Mouse (Mus musculus) retina, embryonic 14.5 days (tissue): ENCODE results near the gene Cldn14.

Experiments used
- DNase-seq: peaks from one replicate; pipeline ENCODE4 v3.0.0-alpha.2; 2015; ENCODE audit warnings: low spot score

Gene Cldn14

DNA sequence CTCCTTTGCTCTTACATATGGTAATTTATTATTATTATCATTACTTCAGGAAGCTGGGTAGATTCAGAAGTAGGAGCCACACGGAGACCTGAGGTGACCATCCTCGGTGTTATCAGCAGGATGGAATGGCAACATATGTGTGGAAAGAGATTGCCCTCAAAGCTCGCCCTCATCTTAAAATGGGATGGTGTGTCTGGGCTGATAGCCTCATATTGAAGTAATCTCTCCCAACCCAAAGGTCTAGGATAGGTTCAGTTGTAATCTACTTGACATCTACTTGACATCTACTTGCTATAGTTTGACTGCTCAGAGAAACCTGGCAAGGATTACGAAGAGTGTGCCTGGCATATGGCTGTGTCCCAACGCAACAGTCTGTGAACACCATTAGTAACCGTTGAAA is 64.3 kb downstream of the Cldn14 start:
- DNase-seq: no peak

DNA sequence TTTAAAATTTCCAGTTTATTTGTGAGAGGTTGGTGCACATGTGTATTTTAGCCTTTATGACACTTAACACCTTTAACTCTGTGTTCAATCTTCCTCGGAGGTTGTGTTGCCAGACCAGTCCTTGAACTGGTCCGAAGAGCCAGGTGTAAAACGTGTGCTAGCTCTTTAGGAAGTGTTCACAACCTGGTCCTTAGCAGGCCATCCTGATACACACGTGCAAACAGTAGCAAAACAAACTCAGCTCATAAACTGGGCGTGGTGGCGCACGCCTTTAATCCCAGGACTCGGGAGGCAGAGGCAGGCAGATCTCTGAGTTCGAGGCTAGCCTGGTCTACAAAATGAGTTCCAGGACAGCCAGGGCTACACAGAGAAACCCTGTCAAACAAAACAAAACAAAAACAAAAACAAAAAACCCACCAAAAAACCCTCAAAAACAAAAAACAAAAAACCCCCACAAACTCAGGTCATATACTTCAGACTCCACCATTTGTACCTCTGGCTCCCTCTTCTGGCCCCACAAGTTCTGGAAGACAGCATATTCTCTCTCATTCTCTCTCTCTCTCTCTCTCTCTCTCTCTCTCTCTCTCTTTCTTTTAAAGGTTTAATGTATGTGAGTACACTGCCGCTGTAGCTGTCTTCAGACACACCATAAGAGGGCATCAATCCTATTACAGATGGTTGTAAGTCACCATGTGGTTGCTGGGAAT is 65.7 kb downstream of the Cldn14 start:
- no peak for DNase-seq

DNA sequence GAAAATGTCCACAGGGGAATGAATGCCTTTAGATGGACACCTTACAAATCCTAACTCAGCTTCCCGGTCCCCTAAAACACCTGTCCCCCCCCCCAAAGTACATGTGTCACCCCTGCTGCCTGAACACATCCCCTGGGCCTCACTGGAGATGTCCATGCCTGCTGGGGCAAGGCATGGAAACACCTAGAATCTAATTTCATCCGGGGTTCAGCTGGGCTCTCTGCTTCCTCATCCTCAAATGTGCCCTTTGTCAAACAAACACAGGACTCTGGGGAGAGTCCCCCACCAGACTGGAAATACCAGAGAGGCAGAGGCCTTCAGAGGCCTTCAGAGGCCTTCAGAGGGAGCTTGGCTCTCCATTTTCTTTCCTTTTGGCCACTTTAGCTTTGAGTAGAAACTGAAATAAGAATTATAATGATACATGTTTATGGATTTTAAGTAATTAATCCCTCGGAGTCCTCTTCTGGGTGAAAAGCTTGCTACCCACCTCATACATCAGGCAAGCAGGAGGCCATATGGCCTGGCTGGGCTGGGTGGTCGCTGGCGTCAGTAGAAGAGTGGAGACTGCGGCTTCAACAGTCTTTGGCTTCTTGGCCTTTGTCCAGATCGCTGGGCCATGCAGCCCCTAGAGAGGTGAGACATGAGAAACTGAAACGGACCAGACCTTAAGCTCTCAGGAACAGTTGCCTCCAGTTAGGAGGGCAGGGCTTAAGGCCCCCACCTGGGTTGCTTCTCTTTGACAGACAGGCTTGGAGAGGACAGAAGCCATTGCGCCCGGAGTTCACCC is 66.7 kb downstream of the Cldn14 start:
- no peak for DNase-seq

DNA sequence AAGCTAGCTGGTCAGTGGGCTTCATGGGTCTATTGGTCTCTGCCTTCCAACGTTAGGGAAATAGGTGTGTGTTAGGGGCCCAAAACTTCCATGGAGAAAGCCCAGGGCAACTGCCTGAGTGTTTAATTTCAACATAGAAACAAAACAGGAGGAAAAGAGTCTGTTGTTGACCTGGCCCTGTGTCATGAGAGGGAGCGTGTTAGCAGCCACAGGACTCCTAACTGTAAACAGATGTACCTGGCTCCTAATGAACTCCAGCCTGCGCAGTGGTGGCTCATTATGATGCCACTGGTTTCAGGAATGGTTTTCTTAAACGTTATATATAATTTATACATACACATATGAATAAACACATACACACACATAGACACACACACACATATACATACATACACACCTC is 68.7 kb downstream of the Cldn14 start:
- DNase-seq: no peak

DNA sequence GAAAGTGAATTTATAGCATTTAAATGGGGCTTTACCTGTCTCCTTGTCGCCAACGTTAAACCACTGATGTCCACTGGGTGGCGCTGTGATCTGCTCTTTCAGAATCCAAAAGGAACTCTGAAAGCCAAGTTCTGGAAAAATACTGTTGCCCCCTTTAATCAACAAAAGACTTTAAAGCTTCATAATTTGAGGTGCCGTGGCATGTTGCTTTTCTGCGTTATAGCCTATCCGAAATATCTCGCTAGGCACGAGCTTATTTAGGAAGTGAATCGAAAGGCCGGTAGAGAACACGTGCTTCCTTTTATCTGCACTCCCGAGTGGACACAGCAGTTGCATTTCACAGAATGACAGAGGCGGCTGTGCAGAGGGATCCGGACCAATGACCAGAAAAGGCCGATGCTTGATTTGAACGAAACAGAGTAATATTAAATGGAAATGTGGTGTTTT is 70.2 kb downstream of the Cldn14 start:
- DNase-seq: peak; percentile 89

DNA sequence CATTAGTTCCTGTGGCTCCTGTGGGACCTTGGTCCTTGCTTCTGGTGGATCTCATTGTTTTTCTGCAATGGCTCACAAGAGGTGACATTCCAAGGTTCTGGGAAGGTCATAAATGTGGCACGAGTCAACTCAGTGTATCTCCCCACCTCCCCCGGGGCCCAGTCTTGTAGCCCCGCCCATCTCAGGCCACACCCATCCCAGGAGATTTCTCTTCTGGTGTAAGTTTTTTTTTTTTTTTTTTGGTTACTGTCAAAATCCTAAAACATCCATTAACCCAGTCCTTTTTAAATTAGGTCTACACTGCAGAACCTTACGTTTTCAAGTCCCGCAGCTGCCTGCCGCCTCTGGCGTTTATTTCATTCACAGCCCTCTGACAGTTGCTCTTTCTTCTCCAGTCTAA is 73.6 kb downstream of the Cldn14 start:
- DNase-seq: no peak

DNA sequence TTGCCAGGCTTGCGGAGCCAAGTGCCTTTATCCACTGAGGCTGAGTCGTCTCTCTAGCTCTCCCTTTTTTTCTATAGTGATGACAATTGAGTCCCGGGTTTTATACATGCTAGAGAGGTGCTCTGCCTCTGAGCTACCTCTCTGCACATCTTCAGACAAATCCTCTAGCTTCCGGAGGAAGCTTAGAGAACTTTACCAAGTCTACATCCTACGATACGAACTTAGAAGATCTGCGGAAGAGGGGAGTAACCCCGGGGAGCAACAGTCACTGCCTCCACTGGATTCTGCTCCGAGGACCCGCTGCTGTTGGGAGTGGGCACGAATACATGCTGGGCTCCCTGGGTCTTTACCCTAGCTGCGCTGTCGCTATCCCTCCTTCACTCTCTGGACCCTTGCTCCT is 74.0 kb downstream of the Cldn14 start:
- no peak for DNase-seq

DNA sequence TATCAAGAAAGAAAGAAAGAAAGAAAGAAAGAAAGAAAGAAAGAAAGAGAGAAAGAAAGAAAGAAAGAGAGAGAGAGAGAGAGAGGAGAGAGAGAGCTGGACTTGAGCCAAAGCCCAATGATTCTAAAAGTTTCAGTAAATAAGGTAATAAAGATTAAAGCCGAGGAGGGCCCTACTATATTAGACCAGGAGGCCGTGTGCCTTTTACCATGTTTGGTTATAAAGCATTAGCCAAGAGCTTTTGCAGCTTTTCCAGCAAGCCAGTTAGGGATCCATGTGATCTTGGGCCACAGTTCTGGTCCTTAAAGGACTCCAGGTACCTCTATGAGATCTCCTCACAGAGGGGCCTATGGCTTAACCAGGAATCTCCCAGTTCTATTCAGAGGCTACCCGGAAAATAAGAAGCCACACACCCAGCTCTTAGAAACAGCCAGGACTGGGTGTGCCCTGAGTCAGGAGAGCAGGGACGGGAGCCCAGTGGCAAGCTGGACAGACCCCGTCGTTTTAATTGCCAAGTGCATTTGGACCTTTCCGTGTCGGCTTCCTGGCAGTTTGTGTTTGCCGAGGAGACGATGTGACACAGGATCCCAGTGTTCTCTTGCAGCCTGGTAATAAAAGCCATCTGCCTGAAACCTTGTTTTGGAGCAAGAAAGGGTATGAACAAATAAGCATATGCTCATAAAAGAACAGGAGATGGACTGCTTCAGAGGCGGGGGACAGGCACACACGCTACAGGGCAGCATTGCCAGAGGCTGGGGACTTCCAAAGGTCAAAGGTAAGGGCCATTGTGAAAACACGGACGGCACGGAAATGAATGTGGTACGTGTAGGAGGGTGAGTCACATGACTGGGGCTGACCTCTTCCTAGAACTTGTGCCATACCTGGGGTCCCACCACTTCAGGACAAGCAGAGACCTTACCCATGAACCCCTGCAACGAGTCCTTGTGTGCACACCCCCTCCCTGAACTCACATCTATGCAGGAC is 76.2 kb downstream of the Cldn14 start:
- no peak for DNase-seq

DNA sequence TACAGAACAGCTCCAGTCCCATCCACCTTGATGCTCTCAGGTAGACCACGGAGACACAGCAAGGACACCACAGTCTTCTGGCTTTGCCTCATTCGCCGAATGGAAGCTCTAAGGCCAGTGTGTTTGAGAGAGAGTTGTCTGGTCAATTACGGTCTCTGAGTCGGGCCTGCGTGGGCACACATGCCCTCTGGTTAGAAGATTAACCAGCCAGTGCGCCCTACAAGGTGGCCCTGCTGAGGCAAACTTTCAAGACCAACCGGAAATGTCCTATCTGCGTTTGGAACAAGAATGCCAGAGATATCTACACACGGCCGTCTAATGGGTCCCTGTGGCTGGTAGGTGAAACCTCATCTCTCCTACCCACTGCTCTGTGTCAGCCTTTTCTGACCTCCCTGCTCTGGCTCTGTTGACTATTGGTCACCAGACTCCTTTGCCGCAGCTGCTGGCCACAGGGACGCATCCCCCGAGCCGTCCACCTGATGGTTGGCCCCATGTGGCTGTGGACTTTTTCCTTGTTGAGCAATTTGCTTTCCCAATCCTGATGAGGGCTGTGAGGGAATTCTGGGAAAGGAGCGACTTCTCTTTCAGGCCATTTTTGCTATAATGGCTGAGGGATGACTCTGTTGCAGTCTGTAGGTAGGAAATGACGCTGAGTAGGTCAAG is 79.1 kb downstream of the Cldn14 start:
- DNase-seq: no peak

DNA sequence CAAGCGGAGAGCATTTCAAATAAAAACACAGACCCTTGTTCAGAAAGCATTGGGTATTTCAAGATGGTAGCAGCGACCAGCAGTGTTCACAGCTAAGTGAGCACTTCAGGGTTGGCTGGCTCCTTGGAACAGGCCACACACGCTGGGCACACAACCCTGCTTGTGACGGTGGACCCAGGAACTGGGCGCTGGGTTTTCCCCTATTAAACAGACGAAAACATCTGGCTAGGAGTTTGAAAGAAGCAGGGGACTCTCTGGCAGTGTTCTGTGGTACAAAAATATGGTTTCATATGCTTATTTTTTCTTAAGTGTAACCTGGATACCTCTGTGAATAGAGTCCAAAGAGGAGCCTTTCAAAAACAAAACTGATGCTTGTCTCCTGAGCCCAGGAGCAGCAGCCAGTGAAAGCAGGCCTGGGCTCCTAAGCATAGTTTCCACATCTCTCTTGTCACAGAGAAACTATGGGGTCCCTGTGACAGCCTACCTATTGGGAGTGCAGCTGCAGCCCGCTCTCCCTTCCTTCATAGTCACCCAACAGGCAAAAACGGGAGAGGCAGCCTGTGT is 82.9 kb downstream of the Cldn14 start:
- DNase-seq: no peak

DNA sequence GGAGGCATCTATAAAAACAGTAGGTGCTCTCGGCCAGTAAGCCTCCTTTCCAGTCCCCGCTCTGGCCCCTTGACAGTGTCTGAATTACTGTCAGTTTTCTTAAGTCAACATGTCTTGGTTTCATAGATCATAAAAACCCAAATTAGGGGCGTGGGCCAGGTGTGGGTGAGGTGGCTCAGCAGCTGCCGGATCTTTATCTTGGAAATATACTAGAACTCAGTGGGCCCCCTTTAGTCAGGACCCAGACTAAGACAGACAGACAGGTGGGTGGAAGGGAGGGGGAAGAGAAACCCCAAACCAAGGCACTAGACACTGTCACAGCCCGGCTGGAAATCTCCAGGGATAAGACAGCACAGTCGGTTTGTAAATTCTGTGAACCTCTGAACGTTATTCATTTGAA is 84.8 kb downstream of the Cldn14 start:
- no peak for DNase-seq

DNA sequence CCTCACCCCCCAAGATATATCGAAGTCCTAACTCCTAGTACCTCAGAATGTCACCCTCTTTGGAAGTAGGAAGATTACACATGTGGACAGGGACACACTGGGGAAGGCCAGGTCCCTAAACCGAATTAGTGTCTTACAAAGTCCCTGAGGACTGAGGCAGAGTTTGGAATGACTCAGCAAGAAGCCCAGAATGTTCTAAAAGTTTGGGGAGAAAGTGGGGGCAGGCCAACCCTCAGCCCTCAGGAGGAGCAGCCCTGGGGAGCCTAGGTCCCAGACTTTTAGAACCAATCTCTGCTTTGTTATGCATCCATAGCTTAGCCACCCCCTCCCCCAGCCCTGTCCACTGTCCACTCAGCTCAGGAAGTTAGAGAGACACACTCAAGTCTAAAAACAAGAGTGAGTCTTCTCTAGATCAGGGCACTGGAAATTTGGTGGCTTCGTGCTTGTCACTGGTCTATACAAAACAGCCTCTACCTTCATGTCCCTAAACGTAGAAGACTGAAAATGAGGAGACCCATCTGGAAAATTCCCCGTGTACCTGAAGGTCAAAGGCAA is 85.7 kb downstream of the Cldn14 start:
- DNase-seq: no peak

DNA sequence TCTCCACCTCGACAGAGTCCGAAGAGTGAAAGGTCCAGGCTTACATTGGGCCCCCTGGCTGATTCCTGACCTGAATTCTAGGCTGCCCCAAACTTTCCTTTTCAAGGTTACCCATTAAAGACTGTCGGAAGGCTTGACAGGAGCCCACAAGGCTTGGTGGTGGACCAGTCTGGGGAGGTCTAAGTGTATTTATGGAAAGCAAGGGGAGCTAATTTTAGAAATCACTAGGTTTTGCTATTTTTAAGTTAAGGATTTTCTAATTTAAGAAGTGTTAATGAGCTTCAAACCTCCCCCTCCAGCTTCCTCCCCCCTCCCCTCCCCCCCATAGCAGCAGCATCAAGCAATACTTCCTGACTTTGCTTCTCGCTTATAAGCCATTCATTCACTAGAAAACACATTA is 88.0 kb downstream of the Cldn14 start:
- no peak for DNase-seq

DNA sequence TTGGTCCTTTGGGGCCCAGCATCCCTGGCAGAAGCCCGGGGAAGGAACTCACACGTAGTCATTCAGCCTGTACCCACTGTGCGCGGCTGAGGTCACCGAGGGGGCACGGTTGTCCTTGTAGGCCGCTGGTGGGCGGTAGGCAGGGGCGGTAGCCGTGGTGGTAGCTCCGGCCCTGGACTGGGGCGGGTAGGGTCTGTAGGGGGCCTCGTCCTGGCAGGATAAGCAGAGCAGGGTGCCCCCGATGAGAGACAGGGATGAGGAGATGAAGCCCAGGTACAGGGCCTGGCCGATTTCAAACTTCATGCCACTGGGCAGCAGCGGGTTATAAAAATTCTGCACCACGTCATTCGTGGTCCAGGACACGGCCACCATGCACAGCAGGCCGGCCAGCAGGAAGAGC is 89.4 kb downstream of the Cldn14 start:
- DNase-seq: no peak

DNA sequence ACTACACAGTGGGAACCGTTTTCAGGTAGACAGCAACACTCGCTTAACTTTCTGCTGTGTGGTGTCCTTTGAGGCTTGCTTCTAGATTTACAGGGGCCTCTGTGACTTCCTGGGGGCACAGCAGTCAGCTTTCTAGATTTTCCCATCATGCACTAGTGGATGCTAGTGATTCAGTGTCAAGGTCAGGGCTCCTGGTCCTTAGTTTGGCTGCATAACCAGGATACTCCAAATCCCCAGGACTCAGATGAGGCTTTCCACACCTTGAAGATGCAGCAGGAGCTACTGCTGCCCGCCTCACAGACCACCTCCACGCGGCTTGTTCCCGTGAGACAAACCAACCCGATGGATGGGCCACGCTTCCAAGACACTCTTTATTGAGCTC is 90.0 kb downstream of the Cldn14 start:
- DNase-seq: peak; percentile 53

DNA sequence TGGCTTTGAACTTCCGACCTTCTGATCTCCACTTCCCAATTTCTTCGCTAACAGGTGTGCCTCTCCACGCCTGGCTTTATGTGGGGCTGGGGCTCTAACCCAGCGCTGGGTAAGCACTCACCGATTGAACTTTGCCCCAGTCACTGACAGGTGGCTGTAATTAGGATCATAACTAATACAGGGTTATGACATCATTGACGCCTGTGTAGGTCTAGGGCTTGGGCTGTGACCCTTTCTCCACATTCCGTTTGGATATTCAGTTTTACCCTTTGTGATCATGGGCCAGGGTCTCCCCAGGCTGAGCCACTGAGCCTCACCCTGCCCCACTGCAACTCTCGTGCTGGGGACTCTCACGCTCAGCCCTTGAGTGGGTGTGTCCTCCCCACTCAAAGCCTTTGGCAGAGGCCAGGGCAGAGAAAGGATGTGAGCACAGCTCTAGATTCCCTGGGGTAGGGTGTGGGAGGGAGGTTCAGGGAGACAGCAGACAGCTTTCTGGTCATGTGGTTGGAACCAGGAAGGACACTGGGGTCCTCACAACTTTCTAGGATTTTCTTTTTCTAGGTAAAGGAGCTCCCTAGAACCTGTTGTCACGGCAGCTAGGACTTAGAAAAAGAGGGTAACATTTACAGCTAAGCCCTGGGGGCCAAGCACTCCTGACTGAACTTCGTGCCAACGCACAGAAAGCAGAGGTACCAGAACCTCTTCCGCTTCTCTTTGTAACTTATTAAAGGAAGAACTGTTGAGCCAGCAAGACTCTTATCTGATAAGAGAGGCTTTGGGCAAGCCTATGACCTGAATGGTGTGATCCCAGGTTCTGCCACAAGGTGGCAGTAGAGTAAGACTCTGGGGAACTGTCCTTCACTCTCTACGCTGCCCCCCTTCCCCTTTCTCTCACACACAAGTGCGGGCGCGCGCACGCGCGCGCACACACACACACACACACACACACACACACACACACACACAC is 90.6 kb downstream of the Cldn14 start:
- peak; percentile 95 for DNase-seq

DNA sequence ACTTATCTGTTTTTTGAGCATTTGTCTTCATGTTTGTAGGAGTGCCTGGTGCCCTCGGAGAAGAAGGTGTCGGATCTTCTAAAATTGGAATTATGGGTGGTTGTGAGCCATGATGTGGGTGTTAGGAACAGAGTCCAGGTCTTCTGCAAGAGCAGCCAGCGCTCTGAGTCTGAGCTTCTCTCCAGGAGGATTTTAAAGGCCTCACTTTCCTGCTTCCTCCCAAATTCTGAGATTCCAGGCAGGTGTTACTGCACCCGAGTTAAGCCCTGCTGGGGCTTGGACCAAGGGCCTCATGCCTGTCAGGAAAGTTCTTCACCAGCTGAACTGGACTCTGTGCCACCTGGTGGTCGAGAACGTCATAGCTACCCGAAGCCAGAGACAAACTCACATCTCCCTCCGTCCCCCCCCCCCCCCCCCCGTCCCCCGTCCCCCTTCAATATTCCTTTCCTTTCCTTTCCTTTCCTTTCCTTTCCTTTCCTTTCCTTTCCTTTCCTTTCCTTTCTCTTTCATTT is 93.2 kb downstream of the Cldn14 start:
- peak; percentile 61 for DNase-seq

DNA sequence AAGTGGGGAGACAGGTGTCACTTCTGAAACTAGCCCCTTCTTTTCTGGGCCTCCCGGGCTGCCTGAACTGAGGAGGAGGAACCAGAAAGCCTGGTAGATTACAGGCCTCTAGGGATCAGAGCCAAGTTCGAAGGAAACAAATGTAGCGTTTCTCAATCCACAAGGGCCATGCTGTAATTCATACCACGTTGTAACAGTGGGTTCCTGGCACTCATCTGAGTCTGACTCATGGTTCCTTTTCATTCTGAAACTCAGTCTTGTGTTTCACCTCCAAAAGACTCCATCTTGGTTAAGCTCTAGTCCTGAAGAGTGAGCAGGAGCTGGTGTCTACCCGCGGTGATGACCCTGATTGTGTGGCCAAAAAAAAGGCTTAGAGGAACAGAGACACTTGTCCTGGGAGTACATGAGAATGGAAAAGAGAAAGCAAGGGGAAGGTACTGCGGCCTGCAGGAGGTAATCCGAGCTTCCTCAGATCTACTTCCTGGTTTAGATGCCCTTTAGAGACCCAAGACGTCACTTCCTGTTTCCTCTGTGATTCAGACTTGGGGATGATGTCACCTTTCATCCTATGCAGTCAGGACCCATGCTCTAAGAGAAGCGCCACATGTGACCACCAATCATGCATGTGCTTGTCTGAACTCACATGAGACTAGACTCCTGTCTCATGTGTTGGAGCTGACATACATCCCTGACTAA is 94.6 kb downstream of the Cldn14 start:
- no peak for DNase-seq

DNA sequence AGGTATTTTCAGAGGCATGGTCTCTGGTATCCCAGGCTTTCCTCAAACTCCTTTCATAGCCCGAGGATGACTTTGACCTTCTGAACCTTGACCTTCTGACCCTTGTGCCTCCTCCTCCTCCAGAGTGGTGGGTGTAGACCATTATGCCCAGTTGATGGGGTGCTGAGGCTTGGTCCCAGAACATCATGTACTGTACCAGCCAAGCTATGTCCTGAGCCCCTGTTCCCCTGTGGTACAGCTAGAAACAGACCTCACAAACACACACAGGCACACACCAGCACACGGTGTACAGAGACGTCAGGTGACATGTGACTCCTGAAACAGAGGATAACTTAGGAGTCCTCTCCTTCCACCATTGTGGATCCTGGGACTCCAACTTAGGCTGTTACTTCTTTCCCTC is 95.8 kb downstream of the Cldn14 start:
- no peak for DNase-seq
